Mouse (Mus musculus): ENCODE measurements around the gene Kdm1a. TPM values are rescaled to one million over a fixed set of nuclear protein-coding genes. Genes with fewer than 3 reads are reported as not detected.

The Kdm1a gene
- polyA plus RNA-seq, 1 experiment from 2014 or later: 116 TPM

GRCm38 (mm10) chr4:136526412-136526811 lies 76.1 kb downstream of the Kdm1a start:
- WGBS: 20% methylated on average over 4 of the region's 4 CpGs
- Histone ChIP-seq H3K4me3 (replicated peaks; ENCODE audit: low read depth, low read length) (no peak overlapping the region), H3K9me3 (ENCODE audit: control insufficient read depth, low read length) (no peaks in the 10 kb centered on the region), H3K36me3 (ENCODE audit: control insufficient read depth, insufficient read depth, low read length) (no peaks in the 10 kb centered on the region), H3K9ac (replicated peaks; ENCODE audit: low read length) (no peak overlapping the region), H3K4me1 (ENCODE audit: control insufficient read depth, insufficient read depth, low read length) (no peaks in the 10 kb centered on the region), H3K27me3 (ENCODE audit: control insufficient read depth, insufficient read depth, low read length) (no peaks in the 10 kb centered on the region), H3K4me2 (ENCODE audit: low read length) (no peak overlapping the region), H3K27ac (replicated peaks; ENCODE audit: low read depth, low read length) (no peak overlapping the region)
- ATAC-seq (ENCODE audit: low FRiP score, low TSS enrichment) (peak; percentile 37; the same call in 1 of the 2 replicates), DNase-seq (peak; percentile 90)

GRCm38 (mm10) chr4:136524309-136524708 lies 78.2 kb downstream of the Kdm1a start:
- Histone ChIP-seq H3K36me3 (ENCODE audit: control insufficient read depth, insufficient read depth, low read length) (no peaks in the 10 kb centered on the region), H3K4me1 (ENCODE audit: control insufficient read depth, insufficient read depth, low read length) (no peaks in the 10 kb centered on the region), H3K9me3 (ENCODE audit: control insufficient read depth, low read length) (no peaks in the 10 kb centered on the region), H3K4me3 (replicated peaks; ENCODE audit: low read depth, low read length) (no peak overlapping the region), H3K9ac (replicated peaks; ENCODE audit: low read length) (no peak overlapping the region), H3K4me2 (ENCODE audit: low read length) (no peak overlapping the region), H3K27me3 (ENCODE audit: control insufficient read depth, insufficient read depth, low read length) (no peaks in the 10 kb centered on the region), H3K27ac (replicated peaks; ENCODE audit: low read depth, low read length) (no peak overlapping the region)
- WGBS: 96% methylated on average over 2 of the region's 2 CpGs
- ATAC-seq (ENCODE audit: low FRiP score, low TSS enrichment) (no peak), DNase-seq (no peak)

GRCm38 (mm10) chr4:136521898-136522297 lies 80.6 kb downstream of the Kdm1a start:
- 68% methylated on average over 5 of the region's 5 CpGs for WGBS
- DNase-seq (no peak), ATAC-seq (ENCODE audit: low FRiP score, low TSS enrichment) (no peak)
- Histone ChIP-seq H3K9ac (replicated peaks; ENCODE audit: low read length) (no peak overlapping the region), H3K27me3 (ENCODE audit: control insufficient read depth, insufficient read depth, low read length) (no peaks in the 10 kb centered on the region), H3K27ac (replicated peaks; ENCODE audit: low read depth, low read length) (no peak overlapping the region), H3K4me3 (replicated peaks; ENCODE audit: low read depth, low read length) (no peak overlapping the region), H3K9me3 (ENCODE audit: control insufficient read depth, low read length) (no peaks in the 10 kb centered on the region), H3K36me3 (ENCODE audit: control insufficient read depth, insufficient read depth, low read length) (no peaks in the 10 kb centered on the region), H3K4me1 (ENCODE audit: control insufficient read depth, insufficient read depth, low read length) (no peaks in the 10 kb centered on the region), H3K4me2 (ENCODE audit: low read length) (no peak overlapping the region)

- no peak overlapping the region for H3K4me2 ChIP-seq (ENCODE audit: low read length)
- no peak overlapping the region for H3K4me3 ChIP-seq (replicated peaks; ENCODE audit: low read depth, low read length)
- no peak overlapping the region for H3K27ac ChIP-seq (replicated peaks; ENCODE audit: low read depth, low read length)
- DNase-seq: no peak
- H3K4me1 ChIP-seq (ENCODE audit: control insufficient read depth, insufficient read depth, low read length): no peaks in the 10 kb centered on the region
- ATAC-seq (ENCODE audit: low FRiP score, low TSS enrichment): no peak
- H3K36me3 ChIP-seq (ENCODE audit: control insufficient read depth, insufficient read depth, low read length): no peaks in the 10 kb centered on the region
- no peak overlapping the region for H3K9ac ChIP-seq (replicated peaks; ENCODE audit: low read length)
- H3K27me3 ChIP-seq (ENCODE audit: control insufficient read depth, insufficient read depth, low read length): no peaks in the 10 kb centered on the region
- H3K9me3 ChIP-seq (ENCODE audit: control insufficient read depth, low read length): no peaks in the 10 kb centered on the region
These were observed 82.7 kb downstream of the Kdm1a start for GRCm38 (mm10) chr4:136519866-136520265.

GRCm38 (mm10) chr4:136518576-136518975 lies 83.9 kb downstream of the Kdm1a start:
- H3K4me2 ChIP-seq (ENCODE audit: low read length): no peak overlapping the region
- no peaks in the 10 kb centered on the region for H3K9me3 ChIP-seq (ENCODE audit: control insufficient read depth, low read length)
- DNase-seq (no peak), ATAC-seq (ENCODE audit: low FRiP score, low TSS enrichment) (no peak)
- H3K4me1 ChIP-seq (ENCODE audit: control insufficient read depth, insufficient read depth, low read length): no peaks in the 10 kb centered on the region
- no peaks in the 10 kb centered on the region for H3K36me3 ChIP-seq (ENCODE audit: control insufficient read depth, insufficient read depth, low read length)
- no peak overlapping the region for H3K27ac ChIP-seq (replicated peaks; ENCODE audit: low read depth, low read length)
- no peak overlapping the region for H3K4me3 ChIP-seq (replicated peaks; ENCODE audit: low read depth, low read length)
- no peak overlapping the region for H3K9ac ChIP-seq (replicated peaks; ENCODE audit: low read length)
- 93% methylated on average over 2 of the region's 2 CpGs for WGBS
- H3K27me3 ChIP-seq (ENCODE audit: control insufficient read depth, insufficient read depth, low read length): no peaks in the 10 kb centered on the region

GRCm38 (mm10) chr4:136518141-136518540 lies 84.4 kb downstream of the Kdm1a start:
- Histone ChIP-seq H3K36me3 (ENCODE audit: control insufficient read depth, insufficient read depth, low read length) (no peaks in the 10 kb centered on the region), H3K4me1 (ENCODE audit: control insufficient read depth, insufficient read depth, low read length) (no peaks in the 10 kb centered on the region), H3K9me3 (ENCODE audit: control insufficient read depth, low read length) (no peaks in the 10 kb centered on the region), H3K4me2 (ENCODE audit: low read length) (no peak overlapping the region), H3K27me3 (ENCODE audit: control insufficient read depth, insufficient read depth, low read length) (no peaks in the 10 kb centered on the region), H3K4me3 (replicated peaks; ENCODE audit: low read depth, low read length) (no peak overlapping the region), H3K27ac (replicated peaks; ENCODE audit: low read depth, low read length) (no peak overlapping the region), H3K9ac (replicated peaks; ENCODE audit: low read length) (no peak overlapping the region)
- 86% methylated on average over 2 of the region's 2 CpGs for WGBS
- no peak for ATAC-seq (ENCODE audit: low FRiP score, low TSS enrichment)
- DNase-seq: no peak

GRCm38 (mm10) chr4:136512905-136513304 lies 89.6 kb downstream of the Kdm1a start:
- no peak overlapping the region for H3K4me2 ChIP-seq (ENCODE audit: low read length)
- H3K9ac ChIP-seq (replicated peaks; ENCODE audit: low read length): no peak overlapping the region
- no peaks in the 10 kb centered on the region for H3K4me1 ChIP-seq (ENCODE audit: control insufficient read depth, insufficient read depth, low read length)
- no peaks in the 10 kb centered on the region for H3K9me3 ChIP-seq (ENCODE audit: control insufficient read depth, low read length)
- no peaks in the 10 kb centered on the region for H3K27me3 ChIP-seq (ENCODE audit: control insufficient read depth, insufficient read depth, low read length)
- DNase-seq (no peak), ATAC-seq (ENCODE audit: low FRiP score, low TSS enrichment) (no peak)
- H3K27ac ChIP-seq (replicated peaks; ENCODE audit: low read depth, low read length): no peak overlapping the region
- H3K36me3 ChIP-seq (ENCODE audit: control insufficient read depth, insufficient read depth, low read length): no peaks in the 10 kb centered on the region
- no peak overlapping the region for H3K4me3 ChIP-seq (replicated peaks; ENCODE audit: low read depth, low read length)

- Histone ChIP-seq H3K9me3 (ENCODE audit: control insufficient read depth, low read length) (no peaks in the 10 kb centered on the region), H3K27me3 (ENCODE audit: control insufficient read depth, insufficient read depth, low read length) (no peaks in the 10 kb centered on the region), H3K36me3 (ENCODE audit: control insufficient read depth, insufficient read depth, low read length) (no peaks in the 10 kb centered on the region), H3K27ac (replicated peaks; ENCODE audit: low read depth, low read length) (no peak overlapping the region), H3K4me2 (ENCODE audit: low read length) (no peak overlapping the region), H3K9ac (replicated peaks; ENCODE audit: low read length) (no peak overlapping the region), H3K4me1 (ENCODE audit: control insufficient read depth, insufficient read depth, low read length) (no peaks in the 10 kb centered on the region), H3K4me3 (replicated peaks; ENCODE audit: low read depth, low read length) (no peak overlapping the region)
- 53% methylated on average over 4 of the region's 4 CpGs for WGBS
- DNase-seq (no peak), ATAC-seq (ENCODE audit: low FRiP score, low TSS enrichment) (no peak)
These were observed 90.8 kb downstream of the Kdm1a start for GRCm38 (mm10) chr4:136511708-136512107.

- no peak for DNase-seq
- no peaks in the 10 kb centered on the region for H3K36me3 ChIP-seq (ENCODE audit: control insufficient read depth, insufficient read depth, low read length)
- H3K9ac ChIP-seq (replicated peaks; ENCODE audit: low read length): no peak overlapping the region
- H3K4me2 ChIP-seq (ENCODE audit: low read length): no peak overlapping the region
- H3K4me1 ChIP-seq (ENCODE audit: control insufficient read depth, insufficient read depth, low read length): no peaks in the 10 kb centered on the region
- 83% methylated on average over 1 of the region's 1 CpGs for WGBS
- H3K27ac ChIP-seq (replicated peaks; ENCODE audit: low read depth, low read length): no peak overlapping the region
- no peaks in the 10 kb centered on the region for H3K27me3 ChIP-seq (ENCODE audit: control insufficient read depth, insufficient read depth, low read length)
- H3K9me3 ChIP-seq (ENCODE audit: control insufficient read depth, low read length): no peaks in the 10 kb centered on the region
- no peak overlapping the region for H3K4me3 ChIP-seq (replicated peaks; ENCODE audit: low read depth, low read length)
- ATAC-seq (ENCODE audit: low FRiP score, low TSS enrichment): no peak
These were observed 92.7 kb downstream of the Kdm1a start for GRCm38 (mm10) chr4:136509857-136510256.
